Mouse (Mus musculus): ENCODE measurements at regions not wholly inside any gene's neighbourhood (a gene's known extent, or its start where the extent isn't known, plus 50 kb on each side); places are given as distances from the start of the nearest gene placed in this dataset.

DNA sequence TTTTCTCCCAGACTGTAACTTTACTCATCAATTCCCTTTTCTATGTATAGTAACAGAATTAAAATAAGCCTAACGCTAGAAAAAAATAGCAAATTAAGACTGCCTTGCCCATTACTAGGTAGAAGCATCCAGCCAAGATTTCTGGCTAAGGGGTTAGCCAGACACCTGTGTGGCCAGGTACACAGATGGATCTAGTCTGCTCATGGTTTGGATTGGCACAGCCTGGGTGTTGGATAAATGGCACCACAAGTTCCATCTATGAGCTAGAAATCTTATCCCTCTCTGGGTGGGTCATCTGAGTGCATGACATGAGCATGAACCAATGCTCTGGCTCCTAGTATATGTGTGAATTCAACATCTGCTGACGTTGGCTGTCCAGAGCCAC lies 383.7 kb downstream of the Zfp536 start:
- Histone ChIP-seq H3K4me1 (peaks cover 12% of the 10 kb centered on the region), H3K27me3 (ENCODE audit: low read depth, poor library complexity, severe bottlenecking) (no peaks in the 10 kb centered on the region), H3K9me3 (replicated peaks) (no peaks in the 10 kb centered on the region), H3K27ac (replicated peaks) (no peak overlapping the region), H3K4me3 (no peak overlapping the region), H3K36me3 (no peaks in the 10 kb centered on the region)
- DNase-seq (ENCODE audit: low spot score): no peak
- 88% methylated on average over 2 of the region's 2 CpGs for WGBS

DNA sequence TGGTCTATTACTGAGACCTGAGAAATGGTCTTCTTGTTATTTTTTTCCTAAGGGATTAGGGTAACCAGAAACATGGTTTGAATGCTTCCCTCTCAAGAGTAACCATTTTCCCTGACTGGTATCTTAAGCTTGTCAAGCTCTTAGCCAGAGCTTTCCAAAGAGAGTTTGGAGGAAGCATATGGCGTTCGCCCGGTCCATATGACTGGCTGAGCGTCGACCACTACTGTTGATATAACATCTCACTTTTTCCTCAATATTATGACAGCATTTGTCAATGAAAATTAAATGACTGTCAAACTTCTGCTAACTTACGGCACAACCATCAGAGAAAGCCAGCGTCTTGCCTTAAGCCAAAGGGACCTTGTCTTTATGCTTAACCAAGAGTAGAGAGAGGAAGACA lies 383.2 kb downstream of the Zfp536 start:
- H3K36me3 ChIP-seq: no peaks in the 10 kb centered on the region
- WGBS: 96% methylated on average over 7 of the region's 7 CpGs
- no peak for DNase-seq (ENCODE audit: low spot score)
- H3K4me3 ChIP-seq: no peak overlapping the region
- H3K9me3 ChIP-seq (replicated peaks): no peaks in the 10 kb centered on the region
- no peaks in the 10 kb centered on the region for H3K27me3 ChIP-seq (ENCODE audit: low read depth, poor library complexity, severe bottlenecking)
- no peak overlapping the region for H3K27ac ChIP-seq (replicated peaks)
- H3K4me1 ChIP-seq: peaks cover 18% of the 10 kb centered on the region

DNA sequence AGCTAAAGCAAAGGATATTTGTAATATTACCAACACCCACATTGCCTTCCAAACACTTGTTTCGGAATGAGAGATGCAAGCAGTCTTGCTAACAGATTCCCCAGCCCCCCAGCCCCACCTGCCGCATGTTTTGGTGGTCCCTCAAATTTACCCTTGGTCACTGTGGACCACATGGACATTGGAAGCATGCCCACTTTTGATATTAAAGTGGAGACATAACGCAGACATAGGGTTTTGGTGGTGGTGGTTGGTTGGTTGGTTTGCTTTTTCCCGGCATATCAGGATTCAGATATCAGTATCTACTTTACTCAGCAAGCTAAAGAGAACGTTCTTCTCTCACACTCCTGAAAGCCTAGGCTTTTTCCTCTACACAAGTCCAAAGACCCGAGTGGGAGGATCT lies 381.3 kb downstream of the Zfp536 start:
- Histone ChIP-seq H3K27ac (replicated peaks) (no peak overlapping the region), H3K4me1 (peaks cover 21% of the 10 kb centered on the region), H3K36me3 (no peaks in the 10 kb centered on the region), H3K4me3 (no peak overlapping the region), H3K27me3 (ENCODE audit: low read depth, poor library complexity, severe bottlenecking) (no peaks in the 10 kb centered on the region), H3K9me3 (replicated peaks) (no peaks in the 10 kb centered on the region)
- WGBS: 90% methylated on average over 6 of the region's 6 CpGs
- no peak for DNase-seq (ENCODE audit: low spot score)

DNA sequence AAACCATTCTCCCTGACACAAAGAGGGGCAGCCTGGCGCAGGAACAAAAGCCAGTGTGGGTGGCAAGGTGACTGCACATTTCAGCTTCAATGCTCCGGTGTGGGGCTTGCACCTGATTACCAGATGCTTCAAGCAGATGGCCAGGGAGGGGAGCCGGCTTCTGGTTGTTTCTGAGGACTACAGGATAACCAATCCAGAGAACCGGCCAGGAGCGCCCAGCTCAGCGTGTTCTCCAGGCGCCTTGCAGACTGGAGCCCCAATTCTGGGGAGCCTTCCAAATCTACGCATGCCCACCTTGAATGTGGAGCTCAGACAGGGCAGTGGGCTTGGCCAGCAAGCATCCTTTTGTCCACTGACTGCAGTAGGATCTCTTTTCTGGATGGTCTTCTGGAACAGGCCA lies 380.8 kb downstream of the Zfp536 start:
- Histone ChIP-seq H3K4me3 (no peak overlapping the region), H3K27ac (replicated peaks) (no peak overlapping the region; the same call in 1 of the 2 replicates), H3K27me3 (ENCODE audit: low read depth, poor library complexity, severe bottlenecking) (no peaks in the 10 kb centered on the region), H3K4me1 (peaks cover 21% of the 10 kb centered on the region), H3K36me3 (no peaks in the 10 kb centered on the region), H3K9me3 (replicated peaks) (no peaks in the 10 kb centered on the region)
- DNase-seq (ENCODE audit: low spot score): no peak
- WGBS: 87% methylated on average over 8 of the region's 8 CpGs

DNA sequence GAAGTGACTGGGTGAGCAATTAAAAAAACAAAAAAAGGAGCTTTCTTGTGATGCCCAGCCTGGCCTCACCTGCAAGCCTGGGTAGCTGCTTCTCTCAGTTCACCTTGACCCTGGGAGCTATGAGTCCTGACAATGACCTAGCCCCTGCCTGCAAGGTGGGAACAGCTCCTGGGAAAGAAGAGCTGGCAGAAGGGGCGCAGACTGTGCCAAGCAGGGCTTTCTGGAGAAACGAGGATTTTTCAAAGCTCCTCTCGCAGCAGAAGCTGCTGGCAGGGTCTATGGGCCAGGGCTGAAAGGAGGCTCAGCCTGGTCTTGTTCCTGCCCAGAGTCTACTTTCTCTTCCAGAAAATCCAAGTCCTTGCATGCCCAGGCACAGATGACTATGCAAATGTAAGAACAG lies 380.4 kb downstream of the Zfp536 start:
- 85% methylated on average over 3 of the region's 3 CpGs for WGBS
- Histone ChIP-seq H3K36me3 (no peaks in the 10 kb centered on the region), H3K4me3 (no peak overlapping the region), H3K9me3 (replicated peaks) (no peaks in the 10 kb centered on the region), H3K4me1 (peaks cover 21% of the 10 kb centered on the region), H3K27ac (replicated peaks) (no peak overlapping the region), H3K27me3 (ENCODE audit: low read depth, poor library complexity, severe bottlenecking) (no peaks in the 10 kb centered on the region)
- DNase-seq (ENCODE audit: low spot score): no peak

DNA sequence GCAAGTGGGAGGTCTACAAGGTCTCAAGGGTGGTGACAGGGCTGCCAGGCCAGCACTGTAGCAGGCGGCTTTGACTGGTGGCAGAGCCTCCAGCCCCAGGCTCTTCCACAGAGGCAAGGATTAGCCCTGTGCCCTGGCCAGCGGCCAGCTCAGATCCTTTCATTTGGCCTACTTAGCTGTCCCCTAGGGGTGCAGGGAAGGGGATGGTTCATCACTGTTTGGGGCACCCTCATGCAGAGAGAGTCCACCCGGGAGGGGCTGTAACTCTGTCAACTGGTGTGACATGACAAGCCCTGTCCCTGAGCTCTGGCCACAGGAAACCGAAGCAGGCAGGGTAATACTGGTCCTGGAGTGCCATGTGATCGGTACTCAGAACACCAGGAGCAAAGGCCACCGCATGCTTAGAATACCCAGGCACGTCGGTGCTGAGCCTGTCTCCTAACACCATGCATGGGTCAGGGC lies 378.4 kb downstream of the Zfp536 start:
- no peak for DNase-seq (ENCODE audit: low spot score)
- 58% methylated on average over 8 of the region's 8 CpGs for WGBS
- H3K27ac ChIP-seq (replicated peaks): peak overlapping the region; percentile 42; the same call in 1 of the 2 replicates

DNA sequence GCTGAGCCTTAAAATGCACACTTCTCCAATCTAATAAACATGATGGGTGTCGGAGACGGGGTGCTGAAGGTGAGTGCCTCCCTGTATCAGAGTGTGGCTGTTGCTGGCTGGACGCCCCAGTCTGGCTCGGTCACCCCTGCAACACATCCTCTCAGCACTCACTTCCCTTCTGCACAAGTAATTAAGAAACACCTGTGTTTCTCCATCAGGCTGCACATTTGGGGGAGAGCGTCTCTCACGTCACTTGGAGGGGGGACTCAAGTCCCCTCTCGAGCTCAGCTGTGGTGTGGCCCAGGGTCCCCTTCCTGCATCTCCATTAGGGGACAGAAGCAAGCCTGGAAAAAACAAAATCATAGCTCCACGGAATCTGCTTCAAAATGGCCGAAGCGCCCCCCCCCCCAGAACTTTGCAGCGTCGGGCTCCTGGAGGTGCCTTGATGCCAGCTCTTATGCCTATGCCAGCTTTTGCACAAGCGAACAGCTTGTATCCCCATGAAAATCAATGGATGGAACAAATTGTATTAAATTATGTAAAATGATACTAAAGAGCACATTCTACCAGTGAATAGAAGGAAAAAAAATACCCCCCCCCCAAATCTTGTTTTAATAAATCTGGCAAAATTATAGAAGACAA lies 377.4 kb downstream of the Zfp536 start:
- 89% methylated on average over 13 of the region's 13 CpGs for WGBS
- Histone ChIP-seq H3K4me1 (peaks cover 14% of the 10 kb centered on the region), H3K4me3 (no peak overlapping the region), H3K9me3 (replicated peaks) (no peaks in the 10 kb centered on the region), H3K27ac (replicated peaks) (no peak overlapping the region), H3K27me3 (ENCODE audit: low read depth, poor library complexity, severe bottlenecking) (no peaks in the 10 kb centered on the region), H3K36me3 (no peaks in the 10 kb centered on the region)
- DNase-seq (ENCODE audit: low spot score): no peak

More for the DNA sequence above, 378.4 kb downstream of the Zfp536 start:
- H3K9me3 ChIP-seq (replicated peaks): no peaks in the 10 kb centered on the region
- H3K27me3 ChIP-seq (ENCODE audit: low read depth, poor library complexity, severe bottlenecking): no peaks in the 10 kb centered on the region
- H3K4me3 ChIP-seq: no peak overlapping the region
- H3K36me3 ChIP-seq: no peaks in the 10 kb centered on the region
- peaks cover 14% of the 10 kb centered on the region for H3K4me1 ChIP-seq

DNA sequence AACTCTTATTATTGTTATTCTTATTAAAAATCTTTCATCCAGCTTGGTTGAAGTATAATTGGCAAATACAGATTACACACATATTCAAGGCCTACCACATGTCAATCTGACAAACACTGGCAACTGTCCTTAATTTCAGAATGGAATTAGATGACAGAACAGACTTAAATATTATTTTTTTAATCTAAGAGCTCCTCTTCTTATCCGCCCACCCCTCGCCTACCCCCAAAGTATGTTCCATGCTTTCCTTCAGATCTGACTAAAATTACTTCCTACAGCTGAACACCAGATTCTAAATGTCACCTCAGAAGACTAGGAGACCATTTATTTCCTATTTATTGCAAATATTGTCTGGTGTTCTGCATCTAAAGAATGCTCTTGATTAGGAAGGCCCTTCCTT lies 370.0 kb downstream of the Zfp536 start:
- no peaks in the 10 kb centered on the region for H3K4me1 ChIP-seq
- no peaks in the 10 kb centered on the region for H3K36me3 ChIP-seq
- H3K27me3 ChIP-seq (ENCODE audit: low read depth, poor library complexity, severe bottlenecking): no peaks in the 10 kb centered on the region
- 99% methylated on average over 2 of the region's 2 CpGs for WGBS
- no peaks in the 10 kb centered on the region for H3K9me3 ChIP-seq (replicated peaks)
- no peak overlapping the region for H3K27ac ChIP-seq (replicated peaks)
- no peak for DNase-seq (ENCODE audit: low spot score)
- H3K4me3 ChIP-seq: no peak overlapping the region

DNA sequence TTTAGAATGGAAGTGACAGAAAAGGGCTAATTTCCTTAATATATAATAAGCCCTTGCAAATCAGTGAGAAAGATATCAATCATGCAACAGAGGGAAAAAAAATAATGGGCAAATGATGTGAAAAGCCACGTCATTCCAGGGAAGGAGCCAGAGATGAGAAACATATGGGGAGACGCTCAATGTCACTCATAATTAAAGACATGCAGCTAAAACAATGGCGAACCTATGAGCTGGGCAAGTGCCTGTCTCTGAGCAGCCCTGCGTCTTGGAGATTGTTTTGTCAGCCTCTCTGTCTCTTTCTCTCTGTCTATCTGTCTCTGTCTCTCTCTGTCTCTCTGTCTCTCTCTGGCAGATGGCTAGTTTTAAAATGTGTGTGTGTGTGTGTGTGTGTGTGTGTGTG lies 360.1 kb downstream of the Zfp536 start:
- H3K9me3 ChIP-seq (replicated peaks): no peaks in the 10 kb centered on the region
- no peaks in the 10 kb centered on the region for H3K4me1 ChIP-seq
- H3K27ac ChIP-seq (replicated peaks): no peak overlapping the region
- no peak for DNase-seq (ENCODE audit: low spot score)
- H3K36me3 ChIP-seq: no peaks in the 10 kb centered on the region
- H3K4me3 ChIP-seq: no peak overlapping the region
- H3K27me3 ChIP-seq (ENCODE audit: low read depth, poor library complexity, severe bottlenecking): no peaks in the 10 kb centered on the region
- WGBS: 75% methylated on average over 4 of the region's 4 CpGs

DNA sequence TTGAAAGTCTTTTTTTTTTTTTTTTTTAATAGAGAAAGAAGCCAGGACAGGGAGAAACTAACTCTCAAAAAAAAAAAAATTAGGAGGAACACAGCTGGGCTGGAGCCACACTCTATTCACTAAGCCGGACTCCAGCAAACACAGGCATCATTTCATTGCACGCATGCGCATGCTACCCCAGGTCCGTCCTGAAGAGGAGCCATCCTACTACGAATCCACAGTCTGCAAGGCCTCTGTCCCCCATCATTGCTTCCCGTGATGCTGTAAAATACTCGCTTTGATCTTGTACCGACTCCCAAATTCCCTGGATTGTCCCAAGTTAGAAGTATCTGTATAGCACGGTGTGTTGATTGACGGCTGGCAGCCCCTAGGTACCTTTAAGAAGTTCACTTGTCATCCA lies 351.7 kb downstream of the Zfp536 start:
- WGBS: 85% methylated on average over 10 of the region's 10 CpGs
- H3K27ac ChIP-seq (replicated peaks): no peak overlapping the region
- H3K36me3 ChIP-seq: no peaks in the 10 kb centered on the region
- DNase-seq (ENCODE audit: low spot score): no peak
- no peaks in the 10 kb centered on the region for H3K27me3 ChIP-seq (ENCODE audit: low read depth, poor library complexity, severe bottlenecking)
- H3K4me3 ChIP-seq: no peak overlapping the region
- H3K4me1 ChIP-seq: no peaks in the 10 kb centered on the region
- no peaks in the 10 kb centered on the region for H3K9me3 ChIP-seq (replicated peaks)
